Mouse (Mus musculus) thymus, adult 2 months (tissue): ENCODE measurements around the gene Emp2. TPM values are rescaled to one million over a fixed set of nuclear protein-coding genes. Genes with fewer than 3 reads are reported as not detected.
A peak's percentile ranks its signal among the peaks of the same experiment; 100 is the strongest.

Experiments
- DNase-seq: peaks from one replicate; pipeline ENCODE4 v3.0.0; 2021
- H3K27ac ChIP-seq: fragments of 200-500 bp; 2 replicates; pipeline ENCODE4 v1.5.1; 2012; ENCODE audit warnings: low read length, control low read depth; ENCODE audit not compliant: control insufficient read depth, insufficient read depth
- H3K27me3 ChIP-seq: fragments of 200-500 bp; 2 replicates; pipeline ENCODE4 v1.6.1; 2012; ENCODE audit warnings: mild to moderate bottlenecking, low read length, moderate library complexity, mixed read lengths; ENCODE audit not compliant: control insufficient read depth, insufficient read depth
- H3K36me3 ChIP-seq: fragments of 200-500 bp; 2 replicates; pipeline ENCODE4 v1.6.1; 2012; ENCODE audit warnings: mild to moderate bottlenecking, low read length, moderate library complexity; ENCODE audit not compliant: control insufficient read depth, insufficient read depth
- H3K4me1 ChIP-seq: fragments of 200-500 bp; replicated peaks from 2 replicates; pipeline ENCODE4 v1.6.1; 2012; ENCODE audit warnings: low read length; ENCODE audit not compliant: control insufficient read depth, insufficient read depth
- H3K4me3 ChIP-seq: fragments of 200-500 bp; 2 replicates; pipeline ENCODE4 v1.5.1; 2012; ENCODE audit warnings: mild to moderate bottlenecking, low read length, control low read depth, moderate library complexity; ENCODE audit not compliant: control insufficient read depth, insufficient read depth
- CTCF ChIP-seq: fragments of 200-500 bp; IDR thresholded peaks from 2 replicates; pipeline ENCODE4 v1.5.1; 2012; ENCODE audit warnings: mild to moderate bottlenecking, control low read depth, low read length, moderate library complexity, borderline replicate concordance; ENCODE audit not compliant: control insufficient read depth, poor library complexity, insufficient read depth; ENCODE audit errors: extremely low read depth
- POLR2A ChIP-seq: fragments of 200-500 bp; IDR thresholded peaks from 2 replicates; pipeline ENCODE4 v1.6.1; 2012; ENCODE audit warnings: mild to moderate bottlenecking, low read length, control low read depth, moderate library complexity; ENCODE audit not compliant: control insufficient read depth, poor library complexity, insufficient read depth; ENCODE audit errors: extremely low read depth
- WGBS: fragments of 180-500 bp; shearing (Covaris S2); methylation state at CpG from one replicate; pipeline ENCODE4 v1.1.7; 2018; 5-methylcytosine and 5-hydroxymethylcytosine counted together
- polyA plus RNA-seq: library from polyadenylated mRNA; depleted of rRNA; stranded (reverse); fragments of >200 nt; gene quantifications from 2 replicates; pipeline ENCODE4 v1.2.3, GENCODE M21; 2012

Emp2 gene
- polyA plus RNA-seq, 1 experiment: 20.0 TPM

DNA sequence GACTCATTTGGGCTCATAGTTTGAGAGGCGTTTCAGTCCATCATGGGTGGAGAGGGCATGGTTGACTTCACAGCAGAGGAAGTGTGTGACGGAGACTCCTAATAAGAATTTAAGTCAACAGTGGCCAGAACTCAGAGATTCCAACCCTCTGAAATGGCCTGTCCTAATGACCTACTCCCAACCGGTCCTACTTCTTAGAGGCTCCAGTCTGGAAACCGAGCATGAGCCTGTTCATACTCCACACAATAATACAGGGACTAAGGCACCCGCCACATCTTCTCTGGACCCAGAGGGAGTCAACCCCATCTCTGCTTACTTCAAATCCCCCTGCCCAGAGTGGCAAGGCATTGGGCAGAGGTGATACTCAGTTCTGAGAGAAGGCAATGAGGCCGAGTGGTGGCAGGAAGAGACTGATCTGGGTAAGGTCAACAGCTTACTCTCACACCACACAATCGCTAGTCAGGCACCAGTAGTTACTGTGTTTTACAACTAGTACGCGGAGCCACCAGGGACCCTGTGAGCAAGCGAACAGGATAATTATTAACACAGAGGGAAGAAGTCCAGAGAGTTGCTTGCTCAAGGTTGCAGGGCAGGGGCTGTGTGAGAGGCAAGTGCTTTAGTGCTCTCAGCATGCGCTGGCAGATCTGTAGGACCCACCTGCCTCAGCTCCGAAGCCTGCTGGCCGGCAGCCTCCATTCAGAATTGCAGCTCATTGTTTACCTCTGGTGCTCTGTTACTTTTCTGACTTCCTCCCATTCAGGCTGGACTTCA lies 14.0 kb upstream of the Emp2 start:
- Histone ChIP-seq H3K4me1 (0 out of 2 replicates have a peak, but pooled peaks cover 3% of the 10 kb centered on the region), H3K27ac (no peak overlapping the region), H3K27me3 (no peaks in the 10 kb centered on the region), H3K36me3 (no peaks in the 10 kb centered on the region), H3K4me3 (no peak overlapping the region)
- no peak for DNase-seq
- no peak for TF ChIP-seq CTCF
- no peak for TF ChIP-seq POLR2A
- 90% methylated on average over 13 of the region's 13 CpGs for WGBS

DNA sequence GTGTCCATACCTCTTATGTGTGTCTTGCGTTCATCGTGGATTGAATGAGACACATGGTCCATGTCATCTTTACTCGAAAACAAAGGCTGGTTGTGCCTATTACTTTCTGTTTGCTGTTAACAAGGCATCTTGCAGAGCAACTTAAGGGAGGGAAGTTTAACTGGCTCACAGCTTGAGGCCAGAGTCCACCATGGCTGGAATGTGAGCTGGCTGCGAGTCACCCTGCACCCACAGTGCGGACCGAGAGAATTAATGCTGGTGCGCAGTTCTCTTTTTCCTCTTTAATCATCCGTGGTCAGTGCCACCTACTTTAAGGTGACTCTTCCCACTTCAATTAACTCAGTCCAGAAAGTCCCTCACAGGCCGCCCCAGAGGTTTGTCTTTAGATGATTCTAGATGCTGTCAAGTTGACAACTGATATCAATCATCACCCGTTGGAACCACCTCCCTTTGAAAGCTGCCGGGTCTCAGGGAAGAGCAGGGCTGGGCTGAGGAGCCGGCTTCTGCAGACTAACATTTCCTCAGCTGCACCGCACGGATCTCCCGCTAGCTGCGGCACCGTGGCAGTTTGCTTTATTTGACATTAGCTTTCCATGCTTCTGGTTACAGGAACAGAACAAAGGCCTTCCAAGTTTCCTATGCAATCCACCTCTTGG lies 6.3 kb upstream of the Emp2 start:
- no peak overlapping the region for H3K27ac ChIP-seq
- TF ChIP-seq CTCF: no peak
- H3K4me3 ChIP-seq: no peak overlapping the region
- H3K27me3 ChIP-seq: no peaks in the 10 kb centered on the region
- DNase-seq: no peak
- H3K4me1 ChIP-seq: no peaks in the 10 kb centered on the region
- WGBS: 69% methylated on average over 17 of the region's 17 CpGs
- H3K36me3 ChIP-seq: no peaks in the 10 kb centered on the region

DNA sequence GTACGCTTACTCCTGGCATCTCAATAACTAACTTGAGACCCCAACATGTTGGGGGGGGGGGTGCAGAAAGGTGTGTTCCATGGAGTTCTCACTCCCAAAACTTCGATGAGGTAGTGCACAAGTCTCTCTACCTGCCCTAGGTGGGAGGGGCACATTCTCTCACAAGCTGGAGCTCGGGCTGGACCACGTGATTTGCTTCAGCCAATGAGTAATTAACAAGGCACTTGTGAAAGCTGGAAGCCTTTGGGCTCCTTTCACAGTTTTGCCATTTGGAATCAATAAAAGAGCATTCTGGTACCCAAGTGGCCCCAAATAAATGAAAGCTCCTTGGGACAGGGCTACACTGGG lies 3.4 kb upstream of the Emp2 start:
- TF ChIP-seq CTCF (no peak), POLR2A (no peak)
- Histone ChIP-seq H3K4me3 (no peak overlapping the region), H3K4me1 (no peaks in the 10 kb centered on the region), H3K36me3 (no peaks in the 10 kb centered on the region), H3K27ac (no peak overlapping the region), H3K27me3 (peaks cover 2% of the 10 kb centered on the region; the same call in 1 of the 2 replicates)
- WGBS: 79% methylated on average over 4 of the region's 4 CpGs
- no peak for DNase-seq

DNA sequence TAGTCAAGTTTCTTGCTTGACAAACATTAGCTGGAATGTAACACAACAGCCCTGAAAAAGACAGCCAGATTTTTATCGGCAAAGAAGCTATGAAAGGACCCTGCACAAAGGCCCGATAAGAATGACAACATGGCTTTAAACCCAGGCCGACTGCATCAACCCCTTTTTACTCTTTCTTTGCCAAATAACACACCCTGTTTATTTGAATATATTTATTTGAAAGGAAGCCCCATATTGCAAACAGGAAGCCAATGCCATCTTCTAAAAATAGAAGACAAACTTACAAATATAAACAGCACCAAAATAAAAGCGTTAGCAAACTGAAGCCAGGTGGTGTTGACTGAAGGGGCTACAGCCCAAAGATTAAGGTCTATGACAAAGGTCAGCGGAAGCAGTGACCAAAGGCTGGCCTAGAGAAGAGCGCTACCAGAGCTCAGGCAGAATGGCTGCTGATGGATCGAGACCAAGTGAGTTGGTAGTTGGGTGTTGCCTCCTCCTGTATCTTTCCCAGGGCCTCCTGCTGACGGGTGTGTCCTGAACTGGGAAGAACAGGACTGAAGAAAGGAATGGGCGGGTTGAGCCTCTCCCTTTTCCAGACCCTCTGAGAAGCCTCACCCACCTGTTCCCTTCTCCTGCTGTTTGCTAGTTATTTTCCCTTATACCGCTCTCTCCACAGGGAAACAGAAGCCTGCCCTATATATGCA lies 2.9 kb upstream of the Emp2 start:
- no peaks in the 10 kb centered on the region for H3K36me3 ChIP-seq
- no peak overlapping the region for H3K4me3 ChIP-seq
- H3K4me1 ChIP-seq: no peaks in the 10 kb centered on the region
- WGBS: 95% methylated on average over 10 of the region's 10 CpGs
- H3K27me3 ChIP-seq: peaks cover 2% of the 10 kb centered on the region; the same call in 1 of the 2 replicates
- no peak overlapping the region for H3K27ac ChIP-seq
- TF ChIP-seq POLR2A: no peak
- TF ChIP-seq CTCF: no peak
- no peak for DNase-seq

DNA sequence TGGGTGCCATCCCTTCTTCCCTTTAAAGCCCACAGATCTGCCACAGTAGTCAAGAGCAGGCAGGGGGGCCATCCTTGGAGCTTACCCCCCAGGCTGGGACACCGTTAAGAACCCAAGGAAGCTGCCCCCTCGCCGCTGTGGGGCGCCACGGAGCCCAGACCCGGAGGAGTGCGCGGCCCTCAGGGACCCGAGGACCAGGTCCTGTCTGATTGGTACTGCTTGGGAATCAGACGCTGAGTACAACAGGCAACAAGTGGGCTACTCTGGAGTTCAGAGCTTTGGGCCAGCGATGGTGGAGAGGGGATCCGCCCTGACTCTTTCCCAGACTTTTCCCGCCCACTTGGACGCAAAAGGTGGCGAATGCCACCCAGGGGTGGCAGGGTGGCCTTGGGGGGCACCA lies 542 bp downstream of the Emp2 start:
- H3K4me3 ChIP-seq: peak overlapping the region; percentile 16
- no peaks in the 10 kb centered on the region for H3K36me3 ChIP-seq
- H3K27me3 ChIP-seq: peaks cover 2% of the 10 kb centered on the region; the same call in 1 of the 2 replicates
- H3K27ac ChIP-seq: no peak overlapping the region
- no peak for DNase-seq
- TF ChIP-seq POLR2A (no peak), CTCF (no peak)
- H3K4me1 ChIP-seq: no peaks in the 10 kb centered on the region
- WGBS: 10% methylated on average over 15 of the region's 15 CpGs

DNA sequence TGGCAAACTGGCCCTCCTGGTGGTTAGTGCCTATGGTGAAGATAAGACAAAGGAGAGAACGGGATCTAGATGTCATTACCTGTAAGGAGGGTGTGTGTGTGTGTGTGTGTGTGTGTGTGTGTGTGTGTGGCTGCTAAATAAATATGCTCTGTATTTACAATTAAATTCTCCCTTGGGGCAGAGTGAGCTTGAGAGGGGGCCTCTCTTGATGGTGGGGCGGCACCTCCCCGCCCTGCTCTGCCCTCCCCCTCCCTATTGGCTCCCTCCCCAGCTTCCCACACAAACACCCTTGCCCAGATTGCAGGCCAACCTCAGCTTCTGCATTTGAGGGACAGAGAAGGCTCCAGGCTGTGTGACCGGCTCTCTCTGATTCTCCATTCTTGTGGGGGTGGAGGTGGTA lies 1.8 kb downstream of the Emp2 start:
- no peak for DNase-seq
- Histone ChIP-seq H3K4me3 (no peak overlapping the region), H3K36me3 (no peaks in the 10 kb centered on the region), H3K4me1 (no peaks in the 10 kb centered on the region), H3K27ac (no peak overlapping the region), H3K27me3 (peaks cover 2% of the 10 kb centered on the region; the same call in 1 of the 2 replicates)
- 57% methylated on average over 4 of the region's 4 CpGs for WGBS
- no peak for TF ChIP-seq CTCF
- TF ChIP-seq POLR2A: no peak
